Mouse (Mus musculus) layer of hippocampus, postnatal 14 days (tissue): ENCODE measurements around the gene Zfp282. TPM values are rescaled to one million over a fixed set of nuclear protein-coding genes. Genes with fewer than 3 reads are reported as not detected.
"Not testable (repeated sequence)": the region's sequence is repeated elsewhere in the genome, so short reads cannot be mapped to it uniquely, and the experiment has no call there.

Experiments used
- DNase-seq, 2 experiments: peaks; one replicate each; pipeline ENCODE4 v3.0.0; 2021 to 2022; ENCODE audit warnings: low spot score in 2 of 2, mixed read lengths in 1 of 2
- long read RNA-seq, 2 experiments: library from polyadenylated mRNA; stranded (forward); transcript quantifications; one replicate each; pipeline ENCODE4 v2.0.0; 2021
- total RNA-seq, 2 experiments: library from RNA; stranded (reverse); gene quantifications; 2 replicates each; pipeline ENCODE4 v1.2.3; 2021

The Zfp282 gene
- total RNA-seq = 10 to 100 TPM; 23.5 to 23.6 TPM
- long read RNA-seq, experiment 1, full-length matches to known transcripts = 25 of 35 reads
- long read RNA-seq, experiment 1, partial matches to known transcripts = 6 of 35 reads
- long read RNA-seq, experiment 1, other reads (novel, unspliced or antisense) = 4 of 35 reads
- long read RNA-seq, experiment 2, full-length matches to known transcripts = 21 of 32 reads
- long read RNA-seq, experiment 2, partial matches to known transcripts = 10 of 32 reads
- long read RNA-seq, experiment 2, other reads (novel, unspliced or antisense) = 1 of 32 reads

DNA sequence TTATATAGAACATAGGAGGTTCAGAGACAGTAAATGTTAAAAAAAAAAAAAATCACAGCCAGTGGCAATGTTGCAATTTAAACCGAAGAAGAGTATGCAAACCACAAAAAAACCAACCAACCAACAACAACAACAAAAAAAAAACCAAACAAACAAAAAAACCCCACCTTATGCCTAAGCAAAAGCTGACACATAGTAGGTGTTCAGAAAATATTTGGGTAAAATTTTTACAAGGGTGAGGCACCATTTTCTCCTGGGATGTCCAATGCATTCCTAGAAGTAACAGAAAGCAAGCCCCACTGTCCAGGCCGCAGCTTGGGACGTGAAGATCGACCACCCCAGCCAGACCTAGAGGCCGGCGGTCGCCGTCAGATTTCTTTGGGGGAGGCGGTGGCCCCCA lies at the start of gene Zfp282:
Zfp282 (plus strand) TSS at position 147 of the 400 bp plus-strand sequence.
- DNase-seq = no peak

DNA sequence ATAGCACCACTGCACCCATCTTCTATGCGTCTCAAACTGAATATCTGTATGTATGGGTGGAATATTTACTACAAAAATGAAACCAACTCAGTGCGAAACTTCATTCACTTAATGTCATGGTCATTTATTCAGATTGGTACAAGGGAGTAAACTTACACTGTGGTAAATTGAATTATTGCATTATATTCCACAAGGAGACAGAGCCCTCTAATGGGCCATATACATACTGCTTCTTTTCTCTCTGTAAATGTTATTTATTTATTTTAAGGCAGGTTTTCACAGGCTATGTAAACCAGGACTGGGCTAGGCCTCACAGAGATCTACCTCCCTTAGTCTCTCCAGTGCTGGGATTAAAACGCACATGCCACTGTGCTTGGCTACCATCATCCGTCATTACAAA lies 49.5 kb upstream of the Zfp282 start:
- DNase-seq = no peak

DNA sequence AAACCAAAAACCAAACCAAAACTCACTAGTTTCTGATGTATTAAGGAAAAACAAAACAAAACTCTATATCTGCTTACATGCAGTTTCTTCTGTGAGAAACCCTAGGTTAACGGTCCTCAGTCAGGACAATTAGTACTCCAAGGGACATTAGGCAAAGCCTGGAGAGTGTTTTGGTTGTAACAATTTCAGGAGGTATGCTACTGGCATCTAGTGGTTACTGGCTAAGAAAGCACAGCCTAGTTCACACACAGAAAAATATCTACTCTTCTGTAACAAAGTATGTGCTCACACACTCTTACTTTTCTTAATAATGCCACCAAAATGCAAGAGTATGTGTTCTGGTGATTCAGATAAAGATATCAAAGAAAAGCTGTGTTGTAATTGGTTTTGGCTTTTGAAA lies 48.1 kb upstream of the Zfp282 start:
- DNase-seq = peak in 1 of 2 experiments; percentile 26

DNA sequence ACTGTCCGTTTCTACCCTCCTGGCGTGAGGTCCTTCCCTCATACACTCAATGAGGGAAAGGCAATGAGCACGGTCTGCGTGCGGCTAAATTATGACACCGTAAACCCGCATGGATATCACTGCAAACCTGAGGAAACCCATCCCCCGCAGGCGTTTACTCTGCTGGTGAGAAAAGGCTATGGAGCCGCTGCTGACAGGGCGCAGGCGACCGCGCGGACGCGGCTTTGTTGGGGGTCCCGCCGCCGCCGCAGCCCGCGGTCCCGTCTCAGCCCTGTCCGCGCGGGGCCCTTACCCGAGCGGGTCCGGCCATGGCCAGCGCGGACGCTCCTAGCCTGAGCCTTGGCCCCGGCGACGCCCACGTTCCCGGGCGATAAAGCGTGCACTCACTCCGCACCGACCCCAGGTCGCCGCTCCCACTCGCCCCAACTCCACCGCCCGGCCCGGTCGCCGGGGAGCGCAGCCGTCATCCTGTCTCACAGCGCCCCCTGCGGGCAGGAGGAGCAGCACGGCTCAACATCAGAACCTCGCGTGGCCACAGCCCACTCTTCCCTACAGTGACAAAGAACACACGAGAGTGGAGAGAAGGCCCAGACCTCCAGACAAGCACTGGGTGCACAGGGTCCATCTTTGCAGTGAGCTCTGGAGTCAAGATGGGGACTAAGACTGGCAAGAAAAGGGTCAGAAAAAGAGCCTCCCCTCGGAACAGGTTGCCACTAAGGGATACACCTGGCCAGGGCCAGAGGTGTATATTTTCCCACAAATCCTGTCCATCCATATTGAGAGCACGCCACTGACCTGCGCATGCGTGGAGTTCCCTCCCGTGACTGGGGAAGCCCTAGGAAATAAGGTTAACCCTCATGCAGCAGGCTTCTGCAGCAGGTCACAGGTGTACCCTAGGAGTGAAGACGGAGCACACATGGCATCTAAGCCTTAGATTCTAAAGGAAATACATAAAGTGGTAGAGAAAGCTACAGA lies 46.6 kb upstream of the Zfp282 start, which contains the start of gene Zfp786:
Zfp786 (minus strand) TSS at position 764 of the 975 bp plus-strand sequence.
- peak; percentile 91 to 92 for DNase-seq

DNA sequence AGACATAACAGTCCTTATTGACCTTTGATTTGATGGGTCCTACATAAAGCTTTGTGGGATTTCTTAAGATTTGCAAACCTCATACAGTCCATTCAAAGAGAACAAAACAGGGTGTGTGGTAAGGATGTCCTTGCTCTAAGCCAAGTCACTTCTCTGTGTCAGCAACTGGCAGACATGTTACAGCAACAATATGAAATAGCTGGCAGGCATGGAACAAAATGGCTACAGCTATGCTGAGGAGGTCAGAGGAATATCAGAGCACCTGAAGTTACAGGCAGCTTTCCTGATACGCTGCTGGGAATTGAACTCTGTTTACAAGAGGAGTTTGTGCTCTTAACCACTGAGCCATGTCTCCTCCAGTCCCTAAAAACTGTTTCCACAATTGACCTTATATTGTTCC lies 44.8 kb upstream of the Zfp282 start:
- DNase-seq = no peak

DNA sequence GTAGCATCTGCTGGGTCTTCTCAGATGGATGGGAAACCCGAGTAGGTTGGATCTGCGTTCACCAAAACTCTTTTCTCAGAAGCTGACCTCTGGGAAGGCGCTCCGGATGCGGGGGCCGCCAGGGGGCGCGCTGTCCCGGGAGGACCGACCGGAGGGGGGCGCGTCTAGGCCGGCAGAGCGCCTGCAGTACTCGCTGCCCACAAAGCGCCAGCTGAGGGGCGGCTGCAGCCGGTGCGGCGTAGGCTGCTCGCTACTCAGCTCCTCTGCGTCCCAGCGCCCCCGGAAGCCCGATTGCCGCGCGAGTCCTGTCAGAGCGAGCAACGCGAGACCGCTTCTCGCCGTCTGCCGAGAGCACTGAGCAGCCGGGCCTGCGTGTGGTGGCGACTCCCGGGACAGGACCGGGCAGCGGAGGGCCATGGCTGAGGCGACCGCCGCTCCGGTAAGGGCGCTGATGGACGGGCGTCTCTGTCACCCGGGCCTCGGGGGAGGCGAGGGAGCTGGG lies 41.5 kb upstream of the Zfp282 start, which contains the start of gene Zfp398:
Zfp398 (plus strand) TSS at position 180 of the 502 bp plus-strand sequence.
- peak; percentile 95 for DNase-seq

DNA sequence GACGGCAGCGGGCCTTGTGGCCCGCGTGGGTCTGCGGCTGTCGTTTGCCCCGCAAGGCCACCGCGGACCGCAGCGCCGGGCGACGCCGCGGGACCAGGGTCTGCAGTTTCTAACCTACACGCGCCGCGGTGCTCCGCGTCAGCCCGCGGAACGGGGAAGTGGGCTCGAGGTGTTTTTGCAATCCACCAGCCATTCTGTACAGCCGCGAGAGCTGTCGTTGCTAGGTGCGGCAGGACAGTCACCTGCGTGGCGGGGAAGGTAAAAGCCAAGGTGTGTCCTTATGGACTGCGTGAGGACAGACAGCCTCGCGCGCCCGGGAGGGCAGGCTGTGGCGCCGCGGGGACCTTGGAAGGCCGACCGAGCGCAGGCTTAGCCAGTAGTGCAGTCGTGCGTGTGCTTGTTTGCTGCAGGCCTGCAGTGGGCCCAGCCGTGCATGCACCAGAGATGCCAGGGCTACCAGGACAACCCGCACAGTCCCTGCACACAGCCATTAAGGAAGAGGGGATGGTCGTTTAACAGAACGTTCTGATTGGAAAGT lies 41.0 kb upstream of the Zfp282 start:
- DNase-seq = peak; percentile 41 to 51

DNA sequence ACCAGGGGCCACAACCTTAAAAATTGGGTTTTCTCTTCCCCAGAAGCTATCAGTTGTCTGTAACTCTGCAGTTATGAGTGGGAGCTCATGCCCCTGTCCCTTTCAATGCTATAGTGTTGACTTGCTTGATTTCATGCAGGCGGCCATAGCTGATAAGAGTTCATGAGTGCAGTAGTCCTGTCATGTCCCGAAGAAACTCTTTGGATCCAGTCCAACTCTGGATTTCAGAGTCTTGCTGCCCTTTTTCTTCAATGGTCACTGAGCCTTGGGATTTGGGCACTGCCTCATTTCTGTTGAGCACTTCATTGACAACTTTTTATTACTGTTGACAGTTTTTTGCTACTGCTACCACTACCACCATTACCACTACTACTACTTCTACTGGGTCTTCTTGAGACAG lies 39.4 kb upstream of the Zfp282 start:
- no peak for DNase-seq

DNA sequence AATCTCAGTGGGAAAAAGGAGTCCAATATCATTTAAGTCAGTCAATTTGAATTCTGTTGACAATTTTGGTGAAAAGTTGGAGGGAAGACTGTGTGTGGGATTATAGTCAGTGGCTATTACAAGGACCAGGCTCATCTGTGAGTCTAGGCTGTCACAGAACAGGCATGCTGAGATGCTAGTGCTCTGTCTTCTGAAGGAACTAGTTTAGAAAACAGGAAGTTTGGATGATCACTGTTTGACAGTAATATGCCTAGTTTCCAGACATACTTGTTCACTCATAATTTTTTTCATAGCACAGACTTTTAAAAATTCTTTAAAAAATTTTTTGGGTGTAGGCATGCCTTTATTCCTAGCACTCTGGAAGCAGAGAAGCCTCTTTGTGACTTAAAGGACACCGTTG lies 35.9 kb upstream of the Zfp282 start:
- no peak for DNase-seq

DNA sequence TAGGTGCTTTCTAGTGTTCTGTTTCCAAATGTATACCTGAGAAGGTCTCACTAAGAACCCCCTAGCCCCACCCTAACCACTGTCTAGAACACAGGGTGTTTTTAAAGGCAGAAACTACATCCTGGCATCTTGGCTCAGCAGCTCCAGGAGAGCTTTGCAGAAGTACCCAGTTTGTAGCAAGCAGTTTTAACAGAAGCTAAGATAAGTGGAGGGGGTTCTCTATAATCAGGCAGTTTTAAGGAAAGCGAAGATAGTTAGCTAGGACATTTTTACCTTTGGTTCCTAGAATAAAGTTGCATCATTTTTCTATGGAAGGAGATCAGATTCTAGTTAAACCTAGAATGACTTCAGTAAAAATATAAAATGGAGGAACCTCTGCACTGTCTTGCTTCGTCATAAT lies 35.2 kb upstream of the Zfp282 start:
- DNase-seq = no peak

DNA sequence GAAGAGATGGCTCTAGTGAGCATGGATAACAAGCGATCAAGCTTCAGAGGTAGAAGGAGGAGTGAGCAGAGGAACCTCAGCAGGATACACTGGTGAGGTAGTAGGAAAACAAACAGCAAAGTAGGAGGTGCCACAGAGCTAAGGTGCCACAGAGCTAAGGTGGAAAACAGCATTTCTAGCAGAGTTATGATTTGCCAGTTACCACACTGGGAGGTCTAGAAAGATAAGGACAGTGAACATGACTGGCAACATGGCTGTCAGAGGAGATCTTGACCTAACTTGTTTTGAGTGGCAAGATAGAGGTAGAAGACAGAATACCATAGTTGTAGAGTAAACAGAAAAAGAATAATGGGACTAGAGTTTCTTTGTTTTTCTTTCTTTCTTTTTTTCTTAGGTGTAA lies 34.7 kb upstream of the Zfp282 start:
- no peak for DNase-seq

DNA sequence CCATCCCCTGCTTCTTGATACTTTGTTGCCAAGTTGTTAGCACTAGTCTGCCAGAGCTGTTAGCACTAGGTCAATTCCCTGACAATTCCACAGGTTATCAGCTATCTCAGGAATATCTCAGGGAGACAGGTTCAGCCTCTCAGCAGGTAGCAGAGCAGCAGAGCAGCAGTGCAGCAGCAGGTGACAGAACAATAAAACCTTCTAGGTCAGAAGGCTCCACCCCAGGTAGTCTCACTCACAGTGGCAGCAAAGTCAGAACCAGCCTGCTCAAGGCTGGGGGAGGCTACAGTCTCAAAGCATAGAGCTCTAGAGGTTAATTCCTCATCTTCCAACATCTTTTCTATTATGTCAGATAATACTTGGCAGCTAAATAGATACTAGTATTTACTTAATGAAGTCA lies 31.2 kb upstream of the Zfp282 start:
- no peak for DNase-seq

DNA sequence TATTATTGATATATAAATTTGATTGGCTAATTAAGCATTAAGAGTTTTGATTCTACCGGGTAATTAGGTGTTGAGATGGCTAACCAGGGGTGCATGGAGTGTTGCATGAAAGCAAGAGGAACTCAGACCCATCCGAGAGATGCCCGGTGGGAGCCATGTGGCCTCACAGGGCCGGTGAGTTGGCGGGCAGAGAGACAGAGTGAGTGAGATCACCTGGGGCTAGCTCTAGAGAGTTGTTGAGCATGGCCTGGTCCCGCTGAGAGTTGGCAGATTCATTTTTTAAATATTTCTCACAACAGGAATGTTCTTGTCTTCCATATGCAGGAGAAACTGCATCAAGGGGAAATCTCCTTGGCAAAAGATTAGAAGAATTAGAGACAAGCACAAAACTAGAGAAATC lies 19.8 kb upstream of the Zfp282 start:
- DNase-seq = no peak

DNA sequence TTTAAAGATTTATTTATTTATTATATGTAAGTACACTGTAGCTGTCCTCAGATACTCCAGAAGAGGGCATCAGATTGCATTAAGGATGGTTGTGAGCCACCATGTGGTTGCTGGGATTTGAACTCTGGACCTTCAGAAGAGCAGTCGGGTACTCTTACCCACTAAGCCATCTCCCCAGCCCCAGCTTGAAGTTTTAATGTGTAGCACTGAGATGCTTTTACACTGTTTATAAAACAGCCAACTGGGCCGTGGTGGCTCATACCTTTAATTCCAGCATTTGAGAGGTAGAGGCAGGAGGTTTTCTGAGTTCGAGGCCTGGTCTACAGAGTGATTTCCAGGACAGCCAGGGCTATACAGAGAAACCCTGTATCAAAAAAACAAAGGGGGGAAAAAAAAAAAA lies 19.3 kb upstream of the Zfp282 start:
- not testable (repeated sequence) for DNase-seq

DNA sequence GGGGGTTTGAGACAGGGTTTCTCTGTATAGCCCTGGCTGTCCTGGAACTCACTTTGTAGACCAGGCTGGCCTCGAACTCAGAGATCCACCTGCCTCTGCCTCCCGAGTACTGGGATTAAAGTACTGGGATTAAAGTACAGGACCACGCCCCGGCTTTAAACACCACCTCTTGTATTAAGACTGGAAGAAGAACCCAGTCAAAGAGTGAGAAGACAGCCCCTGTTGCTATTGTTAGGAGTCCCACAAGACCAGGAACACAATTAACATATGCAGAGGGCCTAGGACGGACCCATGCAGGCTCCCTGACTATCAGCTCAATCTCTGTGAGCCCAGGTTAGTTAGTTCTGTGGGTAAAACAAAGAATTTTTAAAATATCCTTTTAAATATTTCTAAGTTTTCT lies 4.7 kb upstream of the Zfp282 start:
- DNase-seq = no peak

DNA sequence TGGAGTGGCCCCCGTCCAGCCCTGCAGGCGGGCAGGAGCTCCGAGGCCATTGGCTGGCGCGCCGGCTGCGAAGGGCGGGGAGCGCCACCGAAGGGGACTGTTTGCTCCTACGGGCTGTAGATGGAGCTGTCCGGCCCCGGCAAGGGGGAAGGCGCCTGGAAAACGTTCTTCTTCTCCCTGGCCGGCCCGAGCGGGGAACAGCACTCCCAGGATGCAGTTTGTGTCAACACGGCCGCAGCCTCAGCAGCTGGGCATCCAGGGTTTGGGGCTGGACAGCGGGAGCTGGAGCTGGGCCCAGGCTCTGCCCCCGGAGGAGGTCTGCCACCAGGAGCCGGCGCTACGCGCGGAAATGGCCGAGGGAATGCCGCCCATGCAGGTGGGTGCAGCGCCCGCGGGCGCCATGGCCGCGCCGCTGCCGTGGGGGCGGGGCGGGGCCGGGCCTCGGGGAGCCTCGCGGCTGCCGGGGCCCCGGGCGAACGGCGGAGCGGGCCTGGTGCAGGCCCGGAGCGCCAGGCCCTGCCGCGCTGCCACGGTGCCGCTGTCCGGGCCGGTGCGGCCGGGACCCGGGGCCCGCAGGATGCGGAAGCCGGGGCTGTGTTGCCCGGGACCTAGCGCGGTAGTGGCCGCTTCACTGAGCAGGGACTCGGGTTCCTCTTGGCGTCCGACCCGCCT lies 593 bp downstream of the Zfp282 start:
- DNase-seq = peak; percentile 91 to 93

DNA sequence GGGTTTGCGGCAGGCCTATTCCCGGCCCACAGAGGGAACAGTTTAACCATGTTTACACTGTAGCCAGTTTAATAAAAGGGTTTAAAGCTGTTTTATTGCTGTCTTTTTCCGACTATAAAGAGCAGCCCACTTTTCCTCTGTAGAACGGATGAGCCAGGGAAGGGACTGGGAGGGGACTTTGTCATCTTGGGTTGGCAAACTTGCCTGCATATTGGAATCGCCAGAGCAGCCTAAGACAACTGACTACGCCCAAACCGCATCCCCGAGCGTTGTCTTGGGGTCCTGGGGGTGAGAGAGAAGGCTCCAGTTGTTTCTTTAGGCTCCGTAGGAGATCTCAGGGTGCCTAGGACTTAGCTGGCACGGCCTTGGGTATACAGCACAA lies 1.1 kb downstream of the Zfp282 start:
- peak in 1 of 2 experiments; percentile 39 for DNase-seq

DNA sequence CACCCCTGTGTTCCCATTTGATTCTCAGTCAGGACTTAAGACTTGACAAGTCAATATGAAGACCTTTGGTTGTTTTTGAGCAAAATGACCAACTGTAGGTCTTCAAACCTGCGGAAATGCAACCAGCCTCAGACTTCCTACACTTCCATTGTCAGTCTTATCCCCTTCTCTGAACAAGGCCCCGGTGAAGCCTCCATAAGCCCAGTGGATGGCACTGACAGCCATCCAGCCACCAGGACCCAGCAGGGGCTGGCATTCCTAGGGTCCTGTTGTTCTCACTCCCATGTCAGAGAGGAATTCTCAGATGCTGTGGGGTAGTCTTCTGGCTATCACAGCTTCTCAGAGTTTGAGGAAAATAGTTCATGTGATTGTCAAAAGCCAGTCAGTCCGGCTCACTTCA lies 1.6 kb downstream of the Zfp282 start:
- no peak for DNase-seq

DNA sequence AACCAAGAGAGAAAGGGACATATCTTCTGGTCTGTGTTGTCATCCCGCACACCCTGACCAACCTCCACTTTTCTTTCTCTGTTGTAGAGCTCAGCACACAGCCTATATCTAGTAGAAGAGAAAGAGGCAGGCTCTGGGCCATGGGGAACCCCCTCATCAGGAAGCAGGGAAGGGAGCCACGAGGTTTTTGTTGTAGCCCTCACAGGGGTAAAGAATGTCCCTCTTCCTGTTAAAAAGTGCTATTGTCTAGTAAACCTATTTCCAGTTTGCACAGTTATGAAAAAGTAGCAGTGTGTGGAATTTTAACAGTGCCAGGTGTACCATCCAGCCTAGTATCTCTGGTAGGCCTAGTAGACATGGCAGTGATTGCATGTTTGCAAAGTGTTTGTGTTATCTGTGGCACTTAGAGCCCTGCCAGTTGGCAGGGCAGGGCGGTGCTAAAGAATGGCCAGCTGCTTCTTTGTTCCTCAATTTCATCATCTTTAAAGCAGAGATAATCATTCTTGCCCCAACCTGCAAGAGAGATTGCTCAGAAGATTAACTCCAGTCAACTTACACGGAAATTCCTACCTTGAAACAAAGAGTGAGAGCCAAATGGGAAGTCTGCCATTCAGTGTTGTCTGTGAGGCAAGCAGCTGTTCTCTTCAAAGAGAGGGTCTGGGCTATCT lies 2.2 kb downstream of the Zfp282 start:
- DNase-seq = no peak

DNA sequence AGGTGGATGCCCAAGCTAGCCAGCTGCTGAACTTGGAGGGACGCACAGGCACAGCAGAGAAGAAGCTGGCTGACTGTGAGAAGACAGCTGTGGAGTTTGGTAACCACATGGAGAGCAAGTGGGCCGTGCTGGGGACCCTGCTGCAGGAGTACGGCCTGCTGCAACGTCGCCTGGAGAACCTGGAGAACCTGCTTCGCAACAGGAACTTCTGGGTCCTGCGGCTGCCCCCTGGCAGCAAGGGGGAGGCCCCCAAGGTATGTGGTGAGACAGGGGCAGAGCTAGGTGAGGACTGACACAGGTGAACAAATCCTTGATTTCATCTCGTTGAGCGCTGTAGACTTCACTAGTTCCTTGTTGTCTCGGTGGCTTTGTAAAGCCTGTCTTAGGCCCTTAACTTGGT lies 3.2 kb downstream of the Zfp282 start:
- no peak for DNase-seq
